Mouse (Mus musculus): ENCODE measurements at regions not wholly inside any gene's neighbourhood (a gene's known extent, or its start where the extent isn't known, plus 50 kb on each side); places are given as distances from the start of the nearest gene placed in this dataset.

GRCm38 (mm10) chr4:80002738-80003635 lies 830.9 kb upstream of the Tyrp1 start:
- peak; percentile 1 for DNase-seq (ENCODE audit: low spot score)

- DNase-seq (ENCODE audit: low spot score): no peak
Observed at GRCm38 (mm10) chr4:80003636-80004365, 830.1 kb upstream of the Tyrp1 start.

- no peak for DNase-seq (ENCODE audit: low spot score)
Observed at GRCm38 (mm10) chr4:80004366-80004700, 829.6 kb upstream of the Tyrp1 start.

GRCm38 (mm10) chr4:80004788-80005187 lies 829.1 kb upstream of the Tyrp1 start:
- no peak for DNase-seq (ENCODE audit: low spot score)

GRCm38 (mm10) chr4:80027876-80028275 lies 806.0 kb upstream of the Tyrp1 start:
- no peak for DNase-seq (ENCODE audit: low spot score)

- DNase-seq (ENCODE audit: low spot score): no peak
Observed at GRCm38 (mm10) chr4:80047956-80048355, 786.0 kb upstream of the Tyrp1 start.
